In the genomic region with DNA sequence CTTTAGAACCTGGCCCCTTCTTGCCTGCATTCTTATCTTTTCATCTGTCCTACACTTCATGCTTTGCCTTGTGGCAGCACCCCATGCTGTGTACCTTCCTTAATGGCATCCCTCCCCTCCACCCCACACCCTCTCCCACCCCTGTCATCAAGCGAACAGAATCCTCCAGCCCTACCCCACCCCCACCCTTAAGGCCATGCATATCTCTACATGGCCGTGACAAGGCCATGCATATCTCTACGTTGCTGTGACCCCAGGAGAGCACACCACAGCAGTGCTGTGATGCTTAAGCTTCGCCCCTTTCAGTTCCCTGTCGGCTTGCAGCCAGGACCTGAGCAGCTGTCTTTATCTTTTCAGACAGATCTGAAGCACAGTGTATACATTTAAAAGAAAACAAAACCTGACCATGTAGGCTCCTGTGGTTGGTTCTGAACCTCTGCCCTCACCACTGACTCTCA, we compare ENCODE assay signal across 12 mouse cellular contexts.
DNase-seq lines count a peak whose midpoint lies in the region; ATAC-seq and TF ChIP-seq lines count a peak whose summit lies in the region.
"Had no signal": no experiment of that assay in that cellular context is flagged by ENCODE, and none has a peak within 500 bp of the region (broad histone marks: within the 10 kb centered on the region; RNA-seq: fewer than 3 reads in every experiment).

No protein-coding gene starts in this region.

- peak; percentile 26 for DNase-seq in thymus, postnatal 4 days
- DNase-seq in thymus, postnatal 10 days (ENCODE audit: low spot score in 2 of 2) = no peak
- peak; percentile 86 for DNase-seq in ZHBTc4 (ENCODE audit: low read depth, low spot score)
- DNase-seq in liver, postnatal 0 days = peak; percentile 29
- DNase-seq in gastrocnemius, adult 18-20 months (ENCODE audit: low spot score) = no peak
- DNase-seq in adrenal gland, postnatal 36 days = no peak
- no peak for DNase-seq in kidney, postnatal 4 days
- DNase-seq: cerebellum, adult 8-10 months had no signal

- peak overlapping the region; percentile 17; the same call in 1 of the 2 replicates for H3K27ac ChIP-seq in liver, postnatal 0 days (ENCODE audit: low read depth)
- H3K27ac ChIP-seq: hindbrain, embryonic 12.5 days; limb, embryonic 15.5 days had no signal

- no peak overlapping the region for H3K9ac ChIP-seq in liver, postnatal 0 days (replicated peaks)
- H3K9ac ChIP-seq: hindbrain, embryonic 12.5 days; limb, embryonic 15.5 days had no signal

- no peaks in the 10 kb centered on the region for H3K9me3 ChIP-seq in liver, postnatal 0 days (ENCODE audit: low read length)
- H3K9me3 ChIP-seq: heart, embryonic 10.5 days; hindbrain, embryonic 12.5 days; limb, embryonic 15.5 days; megakaryocyte, embryonic 14.5 days had no signal

- no peak overlapping the region for H3K4me2 ChIP-seq in liver, postnatal 0 days (ENCODE audit: low read depth, low read length)
- H3K4me2 ChIP-seq: hindbrain, embryonic 12.5 days; limb, embryonic 15.5 days had no signal

- H3K4me1 ChIP-seq in liver, postnatal 0 days (ENCODE audit: insufficient read depth) = no peaks in the 10 kb centered on the region; the same call in 1 of the 2 replicates

- no peaks in the 10 kb centered on the region for H3K36me3 ChIP-seq in liver, postnatal 0 days (replicated peaks; ENCODE audit: insufficient read depth, low read length)
- H3K36me3 ChIP-seq: heart, embryonic 10.5 days; hindbrain, embryonic 12.5 days; limb, embryonic 15.5 days had no signal

- TF ChIP-seq CTCF in liver, postnatal 0 days (IDR thresholded peaks at IDR 0.05; ENCODE audit: low read depth) = no peak

- H3K4me3 ChIP-seq in liver, postnatal 0 days (ENCODE audit: low read depth, low read length) = no peak overlapping the region
- H3K4me3 ChIP-seq: heart, embryonic 10.5 days; hindbrain, embryonic 12.5 days; limb, embryonic 15.5 days had no signal

- 11% methylated on average over 5 of the region's 5 CpGs for WGBS in liver, postnatal 0 days (ENCODE audit: insufficient replicate concordance)

- peak; percentile 77 for ATAC-seq in liver, postnatal 0 days

- H3K27me3 ChIP-seq in liver, postnatal 0 days (ENCODE audit: insufficient read depth, low read length) = no peaks in the 10 kb centered on the region
- H3K27me3 ChIP-seq: hindbrain, embryonic 12.5 days; limb, embryonic 15.5 days had no signal

- TF ChIP-seq EP300 in liver, postnatal 0 days (IDR thresholded peaks at IDR 0.05; ENCODE audit: low read depth) = 0 out of 2 replicates have a peak, but pooled peaks have one; percentile 5

Comparison
In these comparisons a context has a peak if more than half of its experiments do, and no peak if none do; other contexts are left out.
1. DNase-seq: peak in thymus, postnatal 4 days (single experiment), ZHBTc4 (single experiment) and liver, postnatal 0 days (single experiment); none in thymus, postnatal 10 days (0 of 2), gastrocnemius, adult 18-20 months (single experiment), adrenal gland, postnatal 36 days (0 of 2) and kidney, postnatal 4 days (0 of 2).